Mouse (Mus musculus) bone marrow, adult 2 months (tissue): ENCODE measurements around the gene Fxyd7.

Experiments used
- CTCF ChIP-seq: fragments of 200-500 bp; IDR thresholded peaks from 2 replicates; pipeline ENCODE4 v1.5.1; 2011; ENCODE audit warnings: low read length, control low read depth; ENCODE audit not compliant: control insufficient read depth, insufficient read depth
- POLR2A ChIP-seq: fragments of 200-500 bp; IDR thresholded peaks from 2 replicates; pipeline ENCODE4 v1.6.1; 2011; ENCODE audit warnings: low read depth, mild to moderate bottlenecking, control low read depth, low read length, borderline replicate concordance; ENCODE audit not compliant: control insufficient read depth

DNA sequence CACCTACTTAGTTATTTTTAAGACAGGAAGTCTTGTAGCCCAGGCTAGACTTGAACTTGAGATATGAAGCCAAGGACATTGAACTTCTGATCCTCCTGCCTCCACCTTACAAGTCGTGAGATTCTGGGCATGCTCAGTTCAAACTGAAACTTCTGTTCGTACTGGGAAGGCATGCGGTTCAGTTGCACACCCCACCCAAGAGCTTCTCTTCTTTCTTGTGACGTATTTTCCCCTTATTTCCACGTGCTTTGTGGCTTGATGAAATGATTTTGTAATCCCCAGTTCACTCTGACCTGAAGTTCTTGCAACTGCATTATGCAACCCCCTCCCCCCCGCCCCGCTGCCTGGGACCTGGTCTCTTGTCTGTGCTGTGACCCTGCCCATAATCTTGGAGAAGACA is 19.5 kb downstream of the Fxyd7 start:
- TF ChIP-seq CTCF (no peak), POLR2A (no peak)
